Mouse (Mus musculus): ENCODE results near the gene Tomm40. TPM values are rescaled to one million over a fixed set of nuclear protein-coding genes. Genes with fewer than 3 reads are reported as not detected.

The Tomm40 gene
- total RNA-seq, 2 experiments from 2014 or later = 137 to 139 TPM

GRCm38 (mm10) chr7:19664455-19664954, 50.7 kb downstream of the Tomm40 start:
- DNase-seq (ENCODE audit: low spot score in 2 of 2) = no peak

DNA sequence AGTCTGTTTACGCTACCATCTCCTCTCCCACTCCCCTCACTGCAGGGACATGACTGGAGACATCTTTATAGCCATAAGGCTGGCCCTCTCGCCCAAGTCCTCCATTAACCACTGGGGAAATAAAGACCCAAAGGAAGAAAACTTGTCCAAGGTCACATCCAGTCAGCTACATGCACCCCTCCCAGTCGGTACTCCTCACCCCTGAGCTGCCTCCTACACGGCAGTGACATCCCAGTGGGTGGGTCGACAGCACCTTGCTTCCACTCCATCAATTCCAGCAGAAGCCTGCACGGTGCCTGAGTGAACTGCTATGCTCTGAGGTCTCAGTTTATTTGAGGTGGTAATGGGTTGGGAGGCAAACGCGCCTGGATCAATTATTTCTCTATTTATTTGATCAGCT, 51.3 kb downstream of the Tomm40 start:
- DNase-seq (ENCODE audit: low spot score in 2 of 2) = no peak

DNA sequence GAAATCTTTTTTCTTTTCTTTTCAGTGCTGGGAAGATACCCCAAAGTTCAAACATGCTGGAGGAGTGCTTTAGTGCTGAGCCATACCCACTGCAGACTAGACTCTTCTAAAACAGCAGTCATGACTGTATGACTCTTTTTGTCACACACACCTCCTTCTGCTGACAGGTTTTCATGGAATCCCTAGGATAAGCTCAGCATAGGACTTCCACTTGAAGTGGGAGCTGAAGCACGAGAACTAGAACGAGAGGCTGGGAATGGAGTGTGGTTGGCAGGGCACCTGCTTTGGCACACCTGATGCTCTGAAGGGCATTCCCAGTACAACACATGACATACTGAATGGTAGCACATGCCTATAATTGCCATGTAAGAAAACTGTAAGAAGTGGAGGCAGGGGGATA, 62.6 kb downstream of the Tomm40 start:
- no peak for DNase-seq (ENCODE audit: low spot score in 2 of 2)

Other genes starting within 250 kb of the Tomm40 start
- gene Bloc1s3, start 207.1 kb downstream of the Tomm40 start, total RNA-seq (2021) = 1 to 10 TPM; 7.7 to 8.1 TPM
- 10 to 100 TPM; 67.0 to 76.7 TPM for gene Trappc6a, start 207.0 kb downstream of the Tomm40 start, total RNA-seq (2021)
- under 1 TPM; 0.17 to 0.28 TPM for gene Nkpd1, start 197.6 kb downstream of the Tomm40 start, total RNA-seq (2021)
- gene Ppp1r37, start 152.4 kb downstream of the Tomm40 start, total RNA-seq (2021) = 10 to 100 TPM; 66.7 to 67.1 TPM
- gene Zfp296, start 138.2 kb downstream of the Tomm40 start, total RNA-seq (2021) = under 1 TPM; 0.25 to 0.39 TPM
- 10 to 100 TPM; 67.0 to 68.8 TPM for gene Gemin7, start 137.8 kb downstream of the Tomm40 start, total RNA-seq (2021)
- 10 to 100 TPM; 74.3 to 79.6 TPM for gene Clasrp, start 111.0 kb downstream of the Tomm40 start, total RNA-seq (2021)
- 10 to 100 TPM; 22.3 to 23.8 TPM for gene Relb, start 86.0 kb downstream of the Tomm40 start, total RNA-seq (2021)
- gene Clptm1, start 50.4 kb downstream of the Tomm40 start, total RNA-seq (2021) = 100 to 1,000 TPM; 112 to 116 TPM
- gene Apoc2, start 37.5 kb downstream of the Tomm40 start, total RNA-seq (2021) = 10 to 100 TPM in 1 of 2 experiments, 1 to 10 TPM in 1; 3.0 to 81.8 TPM
- 1 to 10 TPM; 3.2 to 9.1 TPM for gene Gm44805, start 34.0 kb downstream of the Tomm40 start, total RNA-seq (2021)
- gene Apoc4, start 34.0 kb downstream of the Tomm40 start, total RNA-seq (2021) = 100 to 1,000 TPM in 1 of 2 experiments, 10 to 100 TPM in 1; 82.0 to 218 TPM
- 100 to 1,000 TPM; 390 to 714 TPM for gene Apoc1, start 22.8 kb downstream of the Tomm40 start, total RNA-seq (2021)
- 1,000 to 10,000 TPM in 1 of 2 experiments, 100 to 1,000 TPM in 1; 636 to 2,003 TPM for gene Apoe, start 16.2 kb downstream of the Tomm40 start, total RNA-seq (2021)
- gene Nectin2, start 35.0 kb upstream of the Tomm40 start, total RNA-seq (2021) = 10 to 100 TPM; 72.0 to 80.6 TPM
- 10 to 100 TPM; 59.8 to 84.7 TPM for gene Bcam, start 55.6 kb upstream of the Tomm40 start, total RNA-seq (2021)
- 1 to 10 TPM in 1 of 2 experiments, under 1 TPM in 1; 0.68 to 1.0 TPM for gene Cblc, start 81.4 kb upstream of the Tomm40 start, total RNA-seq (2021)
- gene Bcl3, start 107.3 kb upstream of the Tomm40 start, total RNA-seq (2021) = 10 to 100 TPM in 1 of 2 experiments, 1 to 10 TPM in 1; 9.6 to 11.5 TPM
- not detected for gene Gm19345, start 136.6 kb upstream of the Tomm40 start, total RNA-seq (2021)
- gene Ceacam16, start 145.9 kb upstream of the Tomm40 start, total RNA-seq (2021) = under 1 TPM in 1 of 2 experiments, not detected in 1; 0.20 TPM
- gene Ceacam19, start 172.5 kb upstream of the Tomm40 start, total RNA-seq (2021) = not detected
- 10 to 100 TPM; 21.6 to 22.0 TPM for gene Pvr, start 205.7 kb upstream of the Tomm40 start, total RNA-seq (2021)
- under 1 TPM in 1 of 2 experiments, not detected in 1; 0.28 TPM for gene Igsf23, start 235.3 kb upstream of the Tomm40 start, total RNA-seq (2021)
- gene Ceacam20, start 250.0 kb upstream of the Tomm40 start, total RNA-seq (2021) = not detected